Mouse (Mus musculus) MEL-GATA-1-ER (cell line): Measurements from ENCODE around the gene Gas2l3.

Experiments used
- DNase-seq: peaks from one replicate; pipeline ENCODE4 v3.0.0-alpha.2; 2012; ENCODE audit warnings: low read depth; ENCODE audit errors: extremely low read depth

The Gas2l3 gene

DNA sequence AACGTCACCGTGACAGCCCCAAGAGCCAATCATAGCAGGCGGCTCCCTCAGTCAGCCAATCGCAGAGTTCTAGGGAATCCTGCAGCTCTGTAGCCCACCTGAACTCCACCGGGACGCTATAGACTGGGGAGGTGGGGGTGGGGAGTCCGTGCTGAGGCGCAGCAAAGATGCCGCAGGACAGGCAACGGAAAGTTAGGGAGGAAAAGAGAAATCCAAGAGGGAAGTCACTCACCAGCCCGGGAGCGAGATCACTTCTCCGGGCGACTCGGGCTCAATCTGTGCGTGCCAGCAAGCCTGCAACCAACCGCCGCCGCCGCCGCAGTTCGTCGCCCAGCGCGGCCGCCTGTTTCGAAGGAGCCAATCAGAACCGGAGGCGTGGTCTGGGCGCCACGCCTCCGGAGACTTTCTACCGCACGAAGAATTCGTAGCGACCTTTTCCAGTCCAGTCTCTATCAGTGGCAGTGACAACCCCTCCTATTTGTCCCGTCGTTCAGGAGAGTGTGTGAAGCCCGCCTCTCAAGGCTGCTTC is at the start of gene Gas2l3:
Gene Gas2l3 (minus strand): TSS at position 345 of the 529 bp plus-strand sequence.
- DNase-seq: peak; percentile 73

DNA sequence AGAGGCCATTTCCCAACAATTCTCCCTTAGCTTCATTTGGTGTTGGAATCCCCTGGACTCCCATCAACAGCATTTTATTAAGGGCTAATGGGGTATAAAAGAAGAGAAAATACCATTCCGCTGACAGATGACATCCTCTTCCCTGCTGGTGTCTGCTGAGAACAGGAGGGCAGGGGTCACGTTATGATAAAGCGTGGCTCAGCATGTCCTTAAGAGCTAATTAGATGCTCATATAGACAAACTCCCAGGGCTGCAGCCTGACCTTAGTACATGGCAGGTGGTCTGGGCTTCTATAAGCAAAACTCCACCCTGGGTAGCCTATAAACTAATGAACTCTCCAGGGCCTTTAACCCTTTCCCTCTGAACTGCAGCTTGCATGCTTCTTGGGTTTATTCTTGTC is 47.6 kb upstream of the Gas2l3 start:
- no peak for DNase-seq

DNA sequence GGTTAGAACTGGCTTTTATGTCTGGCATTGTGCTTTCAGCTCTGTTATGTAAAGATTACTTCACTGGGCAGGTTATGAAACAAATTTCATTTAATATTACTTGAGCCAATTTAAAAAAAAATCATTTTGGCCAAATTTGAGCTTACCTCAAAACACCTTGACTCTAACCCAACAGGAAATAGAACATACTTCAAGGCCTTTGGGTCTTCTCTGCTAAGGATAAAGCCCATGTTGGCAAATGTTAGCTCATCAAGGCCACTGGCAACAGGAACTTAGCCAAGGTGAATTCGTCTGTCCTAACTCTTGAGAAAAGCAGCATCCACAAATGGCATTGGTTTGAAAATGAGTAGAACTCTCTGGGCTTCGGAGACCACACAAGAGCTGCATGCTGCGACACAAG is 46.5 kb upstream of the Gas2l3 start:
- DNase-seq: no peak

DNA sequence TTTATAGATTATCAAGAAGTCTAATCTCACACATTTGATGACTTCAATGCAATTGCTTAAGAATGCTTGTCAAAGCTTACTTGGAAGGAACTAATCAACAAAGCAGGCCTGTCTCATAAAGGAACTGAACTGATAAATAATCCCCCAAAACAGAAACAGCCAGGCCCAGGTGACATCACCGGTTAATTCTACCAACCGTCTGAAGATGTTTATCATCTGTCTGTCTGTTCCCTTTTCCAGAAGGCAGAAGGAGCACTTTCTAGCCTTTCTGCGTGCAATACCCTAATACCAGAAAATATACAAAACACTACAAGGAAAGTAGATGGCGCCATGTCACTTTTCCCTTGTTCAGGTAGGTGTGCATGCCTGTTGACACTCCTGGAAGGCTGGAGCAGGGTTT is 45.7 kb upstream of the Gas2l3 start:
- no peak for DNase-seq

DNA sequence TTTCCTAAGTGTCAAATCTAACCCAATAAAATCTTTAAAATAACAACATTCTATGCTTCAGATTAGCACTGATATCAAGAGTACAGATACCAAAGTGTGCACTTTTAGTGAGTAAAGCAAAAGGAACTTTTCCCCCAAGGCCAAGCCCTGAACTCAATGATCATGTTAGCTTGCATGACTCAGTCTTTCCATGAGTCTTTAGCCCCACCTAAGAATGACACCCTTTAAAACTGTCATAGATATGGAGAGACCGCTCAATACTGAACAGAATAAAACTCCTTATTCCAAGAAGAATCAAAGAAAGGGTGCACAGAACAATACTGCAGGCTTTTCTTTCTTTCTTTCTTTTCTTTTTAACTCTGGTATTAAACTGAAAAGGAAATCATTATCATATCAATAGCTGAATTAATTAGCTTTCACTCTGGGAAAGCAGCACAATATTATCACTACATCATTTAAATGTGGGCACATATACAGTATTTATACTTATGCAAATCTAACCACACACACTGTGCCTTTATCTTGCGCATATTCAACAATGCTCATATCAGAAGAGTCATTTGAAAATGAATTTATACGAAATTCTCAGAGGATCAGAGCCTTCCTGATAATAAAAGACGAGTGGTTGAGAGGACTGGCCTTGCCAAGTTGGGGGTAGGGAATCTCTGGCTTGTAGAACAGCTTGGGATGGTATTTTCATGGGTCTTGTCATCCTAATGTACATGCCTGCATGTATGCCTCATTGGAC is 43.4 kb upstream of the Gas2l3 start:
- DNase-seq: no peak

DNA sequence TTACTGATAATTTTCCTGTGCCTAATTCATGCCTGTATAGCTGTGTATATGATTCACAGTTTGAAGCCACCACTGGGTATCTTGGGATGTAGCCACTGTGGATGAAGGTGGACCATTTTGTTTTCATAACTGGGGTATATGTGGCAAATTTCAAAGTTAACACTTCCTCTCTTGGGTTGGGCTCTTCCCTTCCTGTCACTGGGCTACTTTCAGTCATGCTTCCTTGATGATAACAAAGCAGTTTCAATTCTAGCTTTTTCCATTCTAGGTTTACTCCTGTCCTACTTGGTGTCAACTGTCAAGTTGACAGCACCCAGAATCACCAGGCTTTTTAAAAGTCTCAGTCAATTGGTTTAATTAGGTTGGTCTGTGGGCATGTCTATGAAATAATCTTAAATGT is 41.1 kb upstream of the Gas2l3 start:
- DNase-seq: no peak

DNA sequence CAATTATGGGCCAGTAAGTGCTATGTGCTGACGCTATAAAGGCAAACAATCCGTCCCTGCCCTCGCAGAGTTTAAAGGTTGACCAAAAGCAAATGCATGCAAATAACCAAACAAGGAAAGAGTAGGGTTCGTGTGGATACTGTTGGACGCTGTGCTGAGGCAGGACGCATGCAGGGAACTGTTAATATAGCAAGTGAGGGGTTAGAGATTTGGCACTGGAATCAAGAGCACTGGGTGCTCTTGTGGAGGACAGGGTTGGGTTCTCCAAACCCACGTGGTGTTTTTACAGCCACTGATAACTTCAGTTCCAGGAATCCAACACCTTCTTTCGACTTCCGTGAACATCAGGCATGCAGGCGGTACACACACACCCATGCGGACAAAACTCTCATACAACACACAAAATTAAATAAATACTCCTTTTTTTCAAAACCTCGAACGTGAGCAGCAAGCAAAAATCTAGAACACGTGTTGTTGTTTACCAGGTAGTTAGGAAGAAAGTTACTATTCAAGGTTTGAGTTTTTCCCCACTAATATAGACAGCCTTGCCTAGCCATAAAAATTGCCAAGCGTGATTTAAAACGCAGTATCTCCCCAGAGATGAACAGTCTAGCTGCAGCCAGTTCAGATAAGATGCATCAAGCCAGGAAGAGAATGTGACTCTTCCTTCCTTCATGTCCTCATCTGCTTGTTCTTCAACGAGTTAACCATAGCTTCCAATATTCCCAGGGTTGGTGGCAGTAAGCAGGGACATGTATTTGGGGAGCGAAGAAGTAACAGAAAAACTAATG is 40.2 kb upstream of the Gas2l3 start:
- DNase-seq: no peak

DNA sequence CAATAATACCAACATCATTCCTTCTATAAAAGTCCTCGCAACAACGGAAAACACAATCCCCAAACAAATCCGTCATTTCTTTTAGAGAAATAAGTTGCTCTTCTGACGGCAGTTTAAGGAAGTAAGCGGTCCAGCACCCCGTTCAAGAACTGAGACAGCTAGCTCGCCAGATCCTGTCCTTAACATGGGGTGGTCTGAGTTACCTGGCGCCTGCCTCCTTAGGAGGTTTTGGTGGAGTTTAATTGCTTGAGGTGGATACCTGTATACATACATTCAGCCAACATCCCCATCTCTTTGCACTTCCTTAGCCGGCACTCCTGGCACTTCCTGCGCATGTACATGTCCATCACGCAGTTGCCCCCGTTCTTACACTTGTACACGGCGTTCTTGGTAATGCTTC is 39.3 kb upstream of the Gas2l3 start:
- DNase-seq: no peak

DNA sequence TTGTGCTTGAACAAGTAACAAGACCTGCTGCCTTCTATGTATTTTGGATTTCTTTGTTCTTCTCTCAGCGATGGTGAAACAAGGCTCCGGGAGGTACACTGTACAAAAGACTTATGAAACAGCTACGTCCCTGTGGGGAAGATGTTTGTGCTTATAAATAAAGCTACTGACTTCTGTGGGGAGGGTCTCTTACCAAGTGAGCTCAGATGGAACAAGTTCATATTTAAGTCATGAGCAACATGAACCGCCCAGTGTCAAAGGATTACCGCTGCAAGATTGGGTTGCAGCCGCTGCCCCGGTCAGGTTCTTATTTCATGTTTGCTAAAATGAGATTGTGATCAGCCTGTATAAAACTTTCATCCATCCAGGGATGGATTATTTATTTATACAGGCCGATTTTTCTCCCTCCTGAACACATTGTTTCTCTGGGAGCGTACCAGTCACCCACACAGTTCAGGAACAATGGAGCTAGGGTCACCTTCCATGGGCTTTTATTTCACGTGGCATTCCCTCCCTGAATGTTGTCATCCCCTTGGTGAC is 38.4 kb upstream of the Gas2l3 start:
- no peak for DNase-seq

DNA sequence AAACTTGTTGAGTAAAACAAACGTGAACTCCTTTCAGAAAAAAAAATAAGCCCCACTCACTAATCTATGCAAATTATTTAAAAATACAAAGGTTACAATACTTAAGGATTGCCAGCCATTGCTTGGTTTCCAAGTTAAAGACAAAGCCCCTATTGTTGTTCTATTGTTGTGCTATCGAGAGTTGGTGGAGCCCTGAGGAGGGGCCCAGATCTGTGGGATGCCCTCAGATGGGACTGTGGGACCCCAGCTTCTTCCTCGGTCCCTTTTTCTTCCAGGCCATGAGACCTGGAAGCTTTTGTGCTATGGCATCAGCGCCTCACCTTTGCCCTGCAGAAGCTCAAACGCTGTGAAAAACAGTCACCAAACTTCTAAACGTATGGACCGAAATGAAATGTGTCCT is 37.9 kb upstream of the Gas2l3 start:
- DNase-seq: no peak

DNA sequence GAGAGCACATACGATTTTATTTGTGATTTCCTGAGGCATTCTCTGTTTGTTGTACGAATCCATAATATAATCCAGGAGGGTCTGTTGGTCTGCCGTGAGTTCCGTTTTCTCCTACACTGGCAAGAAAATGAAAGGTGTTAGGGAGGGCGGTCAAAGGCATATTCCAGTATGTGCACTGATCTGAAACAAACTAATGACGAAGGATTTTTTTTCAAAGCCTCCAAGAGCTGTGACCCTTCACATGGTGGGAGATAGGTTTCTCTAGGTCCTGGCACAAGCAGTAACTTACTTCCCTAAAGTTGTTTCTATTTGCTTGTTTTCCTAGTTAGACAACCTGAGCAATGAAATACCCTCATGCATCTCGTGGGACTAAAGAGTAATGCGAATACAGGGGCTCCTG is 35.0 kb upstream of the Gas2l3 start:
- no peak for DNase-seq

DNA sequence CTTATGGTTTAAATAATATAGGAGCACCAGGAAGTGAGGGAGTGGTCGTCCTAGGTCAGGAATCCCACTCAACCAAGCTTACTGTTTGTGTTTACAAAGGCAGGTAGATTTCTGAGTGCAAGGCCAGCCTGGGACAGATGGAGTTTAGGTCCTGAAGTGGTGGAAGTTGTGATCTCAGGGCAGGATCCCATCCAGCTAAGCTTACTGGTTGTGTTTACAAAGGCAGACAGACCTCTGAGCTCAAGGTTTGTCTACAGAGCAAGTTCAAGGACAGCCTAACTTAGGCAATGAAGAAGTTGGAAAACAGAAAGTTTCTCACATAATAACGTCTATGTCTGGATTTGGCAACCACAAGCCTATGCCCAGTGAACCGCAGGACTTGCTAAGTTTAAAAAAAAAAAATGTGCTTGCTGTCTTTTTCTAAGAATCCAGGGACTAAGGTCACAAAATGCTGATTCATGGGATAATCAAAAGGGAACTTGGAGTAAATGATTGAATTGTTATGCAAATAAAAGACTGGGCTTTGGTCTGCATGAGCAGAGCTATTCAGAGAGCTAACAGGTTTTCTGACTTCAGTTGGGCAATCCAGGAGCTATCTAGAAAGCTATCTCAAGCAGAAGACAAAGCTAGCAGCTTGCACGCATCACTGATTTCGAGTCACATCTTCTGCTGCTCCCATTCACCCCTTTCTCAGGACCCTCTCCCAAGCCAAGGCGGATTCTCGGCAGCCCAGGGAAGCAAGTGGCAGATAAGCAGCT is 27.0 kb upstream of the Gas2l3 start:
- DNase-seq: no peak

DNA sequence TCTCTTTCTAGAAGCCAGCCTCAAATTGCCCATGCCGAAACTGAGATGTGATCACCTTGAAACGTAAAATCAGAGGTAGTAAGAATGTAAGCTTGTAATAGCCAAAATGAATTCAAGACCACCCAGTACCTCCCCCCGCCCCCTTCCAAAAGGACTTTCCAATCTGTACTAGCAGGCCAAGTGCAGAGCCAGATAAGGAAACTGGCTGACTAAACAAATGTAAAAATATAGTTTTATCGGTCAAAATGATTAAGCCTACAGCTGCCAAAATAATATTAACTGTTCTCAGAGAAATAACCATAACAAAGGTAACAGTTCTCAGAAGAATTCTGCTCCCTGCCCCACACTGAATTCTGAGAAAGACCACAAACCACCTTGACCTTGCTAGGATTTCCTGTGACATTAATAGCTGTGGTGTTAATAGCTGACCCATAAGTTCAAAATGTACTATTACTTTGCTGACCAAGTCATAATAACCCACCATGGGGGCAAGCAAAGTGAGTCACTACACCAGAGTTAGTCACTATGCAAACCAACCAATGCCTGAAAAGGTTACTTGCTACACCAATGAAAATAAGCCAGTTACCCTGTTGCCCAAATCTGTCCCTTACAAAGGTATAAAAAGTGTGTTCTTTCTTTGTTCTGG is 21.1 kb upstream of the Gas2l3 start:
- no peak for DNase-seq

DNA sequence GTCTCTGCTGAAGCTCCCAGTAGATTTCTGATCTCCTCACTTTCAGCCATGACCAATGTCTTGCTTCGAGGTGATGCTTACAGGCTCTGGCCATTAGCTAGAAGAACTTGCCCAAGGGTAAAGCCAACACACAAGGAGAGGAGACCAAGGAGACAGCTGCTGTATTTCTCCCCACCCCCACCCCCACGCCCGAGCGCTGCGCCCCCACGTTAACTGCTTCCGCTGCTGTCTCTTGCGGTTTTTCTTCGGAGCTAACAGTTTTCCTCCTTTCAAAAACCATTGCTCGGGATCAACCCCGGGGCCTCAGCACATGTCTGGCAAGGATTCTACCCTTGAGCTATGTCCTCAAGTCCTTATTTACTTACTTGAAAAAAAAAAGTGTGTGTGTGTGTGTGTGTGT is 19.1 kb upstream of the Gas2l3 start:
- DNase-seq: no peak

DNA sequence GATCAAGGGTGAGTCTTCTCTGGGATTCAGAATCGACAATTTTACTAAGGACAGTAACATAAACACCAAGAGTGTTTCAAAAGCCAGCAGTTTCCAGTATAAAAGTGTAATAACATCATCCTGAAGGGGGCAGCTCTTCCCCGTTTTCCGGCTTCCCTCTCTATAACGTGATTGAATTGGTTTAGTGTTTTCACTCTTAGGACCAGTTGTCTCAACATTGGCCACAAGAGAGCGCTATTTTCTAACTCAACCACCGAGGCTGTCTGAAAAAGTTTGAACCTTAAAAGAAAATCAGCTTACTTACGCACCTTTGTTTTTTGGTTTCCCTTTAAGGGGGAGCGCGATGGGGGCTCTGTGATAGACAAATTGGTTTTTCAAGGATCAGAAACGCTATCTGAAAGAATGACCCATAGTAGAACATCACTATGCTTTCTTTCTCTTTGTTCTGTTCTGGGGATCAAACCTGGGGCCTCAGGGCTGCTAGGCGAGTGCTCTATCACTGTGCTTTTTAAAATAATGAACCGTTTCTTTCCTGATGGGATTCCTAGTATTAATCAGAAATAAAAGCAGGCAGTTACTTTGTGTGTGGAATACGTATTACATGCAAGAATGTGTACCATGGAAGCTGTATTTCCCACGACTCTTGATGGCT is 18.2 kb upstream of the Gas2l3 start:
- DNase-seq: peak; percentile 79

DNA sequence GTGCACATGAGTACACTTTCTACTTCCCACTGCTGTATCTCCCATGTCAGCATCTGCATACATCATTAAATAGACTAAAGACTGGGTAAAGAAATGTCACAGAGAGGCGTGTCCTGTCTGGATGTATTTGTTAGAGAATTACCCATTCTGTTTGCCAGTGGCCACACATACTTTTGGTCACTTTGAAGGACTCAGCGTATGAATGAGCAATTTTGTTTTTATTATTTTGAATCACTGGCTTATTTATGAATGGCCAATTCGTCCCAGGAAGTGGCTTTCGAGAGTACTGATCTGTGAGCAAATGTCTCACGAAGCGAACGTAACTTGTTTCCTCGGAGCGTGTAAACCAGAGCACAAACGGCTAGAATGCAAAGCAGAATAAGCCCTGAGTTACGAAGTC is 17.2 kb upstream of the Gas2l3 start:
- no peak for DNase-seq

DNA sequence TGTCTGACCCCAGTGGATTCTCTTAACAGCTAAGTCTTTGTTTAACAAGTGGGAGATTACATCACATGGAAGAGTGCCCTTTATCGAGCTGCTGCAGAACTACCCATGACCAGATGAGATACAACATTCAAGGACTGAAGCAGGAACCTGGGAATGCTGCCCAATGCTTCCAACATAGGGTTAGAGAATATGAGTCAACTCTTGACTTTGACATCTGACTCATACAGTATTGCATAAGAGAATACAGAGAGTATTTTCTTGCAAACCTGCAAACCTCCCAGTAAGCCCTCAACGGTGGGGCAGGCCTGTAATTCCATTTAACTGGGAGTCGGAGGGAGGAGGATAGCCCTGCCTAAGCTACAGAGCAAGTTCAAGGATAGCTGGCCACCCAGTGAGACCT is 15.0 kb upstream of the Gas2l3 start:
- DNase-seq: no peak

DNA sequence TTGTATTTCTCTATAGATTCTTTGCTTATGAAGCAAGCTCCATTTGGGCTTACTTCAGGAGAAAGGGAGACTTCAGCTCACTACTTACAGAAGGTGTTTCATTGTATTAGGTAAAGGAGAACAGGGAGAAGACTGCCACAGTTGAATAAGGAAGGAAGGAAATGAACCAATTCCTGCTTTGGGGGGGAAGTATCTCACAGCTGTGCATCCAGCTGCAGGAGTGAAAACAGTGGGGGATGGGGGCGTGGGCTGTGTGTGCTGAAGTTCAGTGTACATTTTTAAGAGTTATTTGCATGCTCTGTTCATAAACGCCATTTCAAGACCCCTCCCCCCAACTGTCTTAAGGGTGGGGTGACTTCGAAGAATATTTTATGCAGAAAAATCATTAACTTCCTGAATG is 10.0 kb upstream of the Gas2l3 start:
- no peak for DNase-seq

DNA sequence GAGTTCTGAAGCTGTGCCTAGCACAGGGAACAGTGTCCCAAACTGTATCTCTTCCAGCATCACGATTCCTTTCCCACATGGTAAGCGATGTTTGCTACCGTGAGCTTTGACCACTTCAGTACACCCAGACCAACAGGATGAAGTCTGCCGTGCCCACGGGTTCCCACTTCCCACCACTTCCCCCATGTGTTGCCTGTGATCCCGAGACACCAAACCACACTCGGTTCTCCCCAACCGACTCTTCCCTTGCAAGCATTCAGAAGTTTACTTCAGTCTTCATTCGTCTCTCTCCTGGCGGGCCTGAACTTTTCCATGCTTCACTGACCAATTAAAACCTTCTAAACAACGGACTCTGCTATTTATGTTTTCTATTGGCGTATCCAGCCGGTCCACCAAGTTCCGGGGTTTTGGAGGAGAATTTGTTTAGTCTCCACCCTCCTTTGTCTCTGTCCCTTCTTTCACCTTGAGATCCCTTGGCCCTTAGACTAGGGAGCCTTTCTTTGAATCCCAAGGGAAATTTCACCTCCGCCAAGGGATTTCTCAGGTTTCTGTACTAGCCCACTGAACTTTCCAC is 9.4 kb upstream of the Gas2l3 start:
- no peak for DNase-seq

DNA sequence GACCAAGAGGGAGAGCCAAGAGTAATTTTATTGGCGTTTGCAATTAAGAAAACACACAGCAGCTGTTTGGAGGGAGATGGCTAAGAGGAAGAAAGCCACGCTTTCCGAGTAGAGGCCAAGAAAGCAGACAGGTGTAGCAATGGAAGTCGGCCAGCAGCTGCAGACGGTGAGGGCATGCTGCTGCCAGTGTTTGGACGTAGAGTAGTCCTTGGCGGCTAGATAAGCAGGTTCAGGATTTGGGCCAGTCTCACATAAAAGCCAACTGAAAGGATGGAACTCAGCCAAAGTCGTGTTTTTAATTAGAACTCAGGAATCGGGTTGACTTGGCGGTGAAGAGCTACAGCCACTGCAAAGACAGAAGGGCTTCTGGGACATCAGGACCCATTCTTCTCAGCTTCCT is 6.6 kb upstream of the Gas2l3 start:
- DNase-seq: no peak
